Mouse (Mus musculus) liver, embryonic 16.5 days (tissue): ENCODE results near the gene 7420426K07Rik. TPM values are rescaled to one million over a fixed set of nuclear protein-coding genes. Genes with fewer than 3 reads are reported as not detected.

Source experiments
- ATAC-seq: fragments of 200-750 bp; cut with Nextera tagmentation; 2 replicates; pipeline ENCODE4 v1.8.0; 2017; ENCODE audit warnings: low read depth, mild to moderate bottlenecking, moderate number of reproducible peaks, moderate library complexity
- H3K27ac ChIP-seq: fragments of 300-500 bp; sonication (generic); 2 replicates; pipeline ENCODE4 v1.5.1; 2014; ENCODE audit warnings: mild to moderate bottlenecking, low read length
- H3K27me3 ChIP-seq: fragments of 300-500 bp; sonication (generic); 2 replicates; pipeline ENCODE4 v1.6.1; 2014; ENCODE audit warnings: low read depth, low read length, mixed read lengths; ENCODE audit not compliant: control insufficient read depth, insufficient read depth
- H3K36me3 ChIP-seq: fragments of 300-500 bp; sonication (generic); 2 replicates; pipeline ENCODE4 v1.6.1; 2014; ENCODE audit warnings: mild to moderate bottlenecking; ENCODE audit not compliant: control insufficient read depth, insufficient read depth
- H3K4me1 ChIP-seq: fragments of 300-500 bp; sonication (generic); 2 replicates; pipeline ENCODE4 v1.6.1; 2014; ENCODE audit warnings: low read depth, low read length, mixed read lengths; ENCODE audit not compliant: control insufficient read depth
- H3K4me2 ChIP-seq: fragments of 300-500 bp; sonication (generic); 2 replicates; pipeline ENCODE4 v1.6.1; 2014; ENCODE audit warnings: low read depth, low read length, mixed read lengths
- H3K4me3 ChIP-seq: fragments of 300-500 bp; sonication (generic); 2 replicates; pipeline ENCODE4 v1.5.1; 2014; ENCODE audit warnings: low read depth, mild to moderate bottlenecking, low read length
- H3K9ac ChIP-seq: fragments of 300-500 bp; sonication (generic); 2 replicates; pipeline ENCODE4 v1.6.1; 2014; ENCODE audit warnings: low read depth, low read length
- H3K9me3 ChIP-seq: fragments of 300-500 bp; sonication (generic); replicated peaks from 2 replicates; pipeline ENCODE4 v1.6.1; 2016; ENCODE audit warnings: low read length; ENCODE audit not compliant: control insufficient read depth
- WGBS: fragments of 180-500 bp; shearing (Covaris S2); extraction: QIAGEN DNeasy Blood & Tissue Kit; methylation state at CpG from one replicate; pipeline ENCODE4 v1.1.7; 2014; ENCODE audit not compliant: insufficient replicate concordance; 5-methylcytosine and 5-hydroxymethylcytosine counted together
- polyA plus RNA-seq: library from polyadenylated mRNA; unstranded; fragments of >200 nt; fragmentation: Nextera tagmentation; extraction: Ambion mirVana; gene quantifications from 2 replicates; pipeline ENCODE4 v1.2.1, GENCODE M21; 2015

7420426K07Rik gene
- polyA plus RNA-seq, result not detected in 2 replicates

DNA sequence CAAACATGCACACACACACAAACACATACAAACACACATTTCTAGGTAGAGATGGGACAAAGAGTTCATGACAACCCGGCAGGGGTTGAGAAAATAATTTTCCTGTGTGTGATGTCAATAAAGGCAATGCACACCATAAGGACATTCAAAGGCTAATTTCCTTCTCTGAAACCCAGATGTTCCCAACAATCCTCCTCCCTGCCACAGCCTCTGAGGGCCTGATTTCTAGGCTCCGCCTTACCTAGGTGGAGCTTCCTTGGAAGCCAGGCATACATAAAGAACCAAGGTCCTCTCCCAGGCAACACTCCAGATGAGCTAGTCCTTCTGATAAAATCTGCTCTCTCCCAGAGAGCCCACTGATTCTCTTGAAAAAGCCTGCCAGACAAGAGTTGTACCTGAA is at the start of gene 7420426K07Rik:
7420426K07Rik (plus strand) TSS at position 301 of the 400 bp plus-strand sequence.
- H3K36me3 ChIP-seq, result no peaks in the 10 kb centered on the region
- H3K4me2 ChIP-seq, result no peak within 1 kb of the TSS
- no peak within 1 kb of the TSS for H3K4me3 ChIP-seq
- no peaks in the 10 kb centered on the region for H3K4me1 ChIP-seq
- no peak within 1 kb of the TSS for H3K27ac ChIP-seq
- no peaks in the 10 kb centered on the region for H3K27me3 ChIP-seq
- H3K9ac ChIP-seq, result no peak within 1 kb of the TSS
- WGBS, result 59% methylated on average over 2 of the region's 2 CpGs
- no peak for ATAC-seq
- H3K9me3 ChIP-seq, result no peaks in the 10 kb centered on the region

DNA sequence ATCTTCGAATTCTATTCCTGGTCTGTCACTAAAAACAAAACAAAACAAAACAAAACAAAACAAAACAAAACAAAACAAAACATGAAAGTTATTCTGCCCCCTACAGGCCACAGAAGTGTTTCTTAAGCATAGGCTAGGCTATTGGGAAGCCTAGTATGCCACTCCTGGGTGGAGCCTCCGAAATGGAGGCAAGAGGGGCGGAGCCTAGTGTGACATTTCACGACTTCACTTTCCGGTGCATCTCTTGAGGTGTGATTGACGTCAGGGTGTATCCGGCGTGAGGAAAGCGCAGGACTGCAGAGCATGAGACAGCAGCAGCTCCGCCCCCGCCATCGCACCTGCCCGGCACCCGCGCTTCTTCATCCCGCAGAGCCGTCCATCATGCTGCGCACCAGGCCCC is 46.7 kb upstream of the 7420426K07Rik start, which contains the start of gene Prr23a2:
Prr23a2 (plus strand) TSS at position 285 of the 400 bp plus-strand sequence.
- 68% methylated on average over 18 of the region's 18 CpGs for WGBS
- Histone ChIP-seq H3K4me3 (no peak within 1 kb of the TSS), H3K9me3 (no peaks in the 10 kb centered on the region; the same call in 1 of the 2 replicates), H3K4me1 (no peaks in the 10 kb centered on the region), H3K27ac (no peak within 1 kb of the TSS), H3K27me3 (no peaks in the 10 kb centered on the region), H3K9ac (no peak within 1 kb of the TSS), H3K4me2 (no peak within 1 kb of the TSS), H3K36me3 (no peaks in the 10 kb centered on the region)
- ATAC-seq, result no peak

DNA sequence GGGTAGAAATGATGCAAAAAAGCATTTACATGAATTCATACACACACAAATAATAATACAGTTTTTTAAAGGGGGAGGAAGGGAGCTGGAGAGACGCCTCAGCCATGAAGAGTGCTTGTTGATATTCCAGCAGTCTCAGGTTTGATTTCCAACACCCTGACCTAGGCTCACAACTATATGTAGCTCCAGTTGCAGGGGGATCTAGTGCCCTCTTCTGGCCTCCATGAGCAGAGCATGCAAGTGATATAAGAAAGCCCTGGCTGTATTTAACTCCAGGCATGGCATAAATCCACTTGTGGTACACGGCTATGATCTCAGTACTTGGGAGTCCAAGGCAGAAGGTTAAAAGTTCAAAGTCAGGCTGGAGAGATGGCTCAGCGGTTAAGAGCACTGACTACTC is 39.5 kb upstream of the 7420426K07Rik start:
- no peaks in the 10 kb centered on the region; the same call in 1 of the 2 replicates for H3K9me3 ChIP-seq
- ATAC-seq, result no peak
- H3K9ac ChIP-seq, result no peak overlapping the region
- 43% methylated on average over 3 of the region's 3 CpGs for WGBS
- no peaks in the 10 kb centered on the region for H3K36me3 ChIP-seq
- no peak overlapping the region for H3K4me2 ChIP-seq
- no peak overlapping the region for H3K27ac ChIP-seq
- no peaks in the 10 kb centered on the region for H3K4me1 ChIP-seq
- H3K27me3 ChIP-seq, result no peaks in the 10 kb centered on the region
- no peak overlapping the region for H3K4me3 ChIP-seq

DNA sequence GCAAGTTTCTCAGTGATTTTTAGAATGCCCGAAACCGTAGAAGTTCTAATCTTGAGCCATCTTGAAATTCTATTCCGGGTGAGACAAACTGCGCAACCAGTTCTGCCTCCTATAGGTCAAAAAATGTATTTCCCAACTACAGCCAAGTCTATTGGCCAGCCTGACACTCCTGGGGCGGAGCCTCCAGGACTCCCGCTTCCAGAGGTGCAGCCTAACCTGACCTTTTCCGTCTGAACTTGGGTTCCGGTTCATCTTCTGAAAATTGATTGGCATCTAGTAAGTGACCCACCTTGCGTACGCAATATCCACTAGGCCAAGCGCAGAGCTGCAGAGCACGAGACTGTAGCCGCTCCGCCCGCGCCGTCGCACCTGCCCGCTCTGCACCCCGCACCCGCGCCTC is 38.3 kb upstream of the 7420426K07Rik start, which contains the start of gene Prr23a3:
Prr23a3 (plus strand) TSS at position 197 of the 400 bp plus-strand sequence.
- 40% methylated on average over 22 of the region's 22 CpGs for WGBS
- no peak within 1 kb of the TSS for H3K4me2 ChIP-seq
- no peak for ATAC-seq

DNA sequence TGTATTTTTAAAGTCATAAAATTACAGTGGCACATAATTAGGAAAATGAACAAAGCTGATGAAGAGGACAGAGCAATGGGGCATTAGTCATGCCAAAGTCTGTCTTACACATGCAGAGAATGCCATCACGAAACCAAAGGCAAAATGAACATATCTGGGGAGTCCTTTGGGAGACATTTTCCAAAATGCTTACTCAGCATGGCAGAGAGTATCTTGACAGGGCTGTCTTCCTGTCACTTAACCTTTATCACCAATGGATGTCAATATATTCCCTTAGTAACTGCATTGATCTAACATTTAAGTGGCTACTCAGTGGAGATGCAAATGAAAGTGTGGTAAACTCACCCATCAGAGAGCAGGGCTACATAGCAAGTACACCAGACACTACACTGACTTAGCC is 1.4 kb upstream of the 7420426K07Rik start:
- H3K27ac ChIP-seq, result no peak overlapping the region
- no peaks in the 10 kb centered on the region for H3K4me1 ChIP-seq
- H3K27me3 ChIP-seq, result no peaks in the 10 kb centered on the region
- H3K9me3 ChIP-seq, result peaks cover 1% of the 10 kb centered on the region
- no peak overlapping the region for H3K4me2 ChIP-seq
- no peak overlapping the region for H3K4me3 ChIP-seq
- ATAC-seq, result no peak
- no peak overlapping the region for H3K9ac ChIP-seq
- WGBS, result 44% methylated on average over 1 of the region's 1 CpGs
- no peaks in the 10 kb centered on the region for H3K36me3 ChIP-seq

More for the DNA sequence above, 38.3 kb upstream of the 7420426K07Rik start, which contains the start of gene Prr23a3:
- H3K9me3 ChIP-seq, result no peaks in the 10 kb centered on the region; the same call in 1 of the 2 replicates
- H3K4me1 ChIP-seq, result no peaks in the 10 kb centered on the region
- no peak within 1 kb of the TSS for H3K27ac ChIP-seq
- no peak within 1 kb of the TSS for H3K9ac ChIP-seq
- H3K4me3 ChIP-seq, result no peak within 1 kb of the TSS
- no peaks in the 10 kb centered on the region for H3K36me3 ChIP-seq
- no peaks in the 10 kb centered on the region for H3K27me3 ChIP-seq

DNA sequence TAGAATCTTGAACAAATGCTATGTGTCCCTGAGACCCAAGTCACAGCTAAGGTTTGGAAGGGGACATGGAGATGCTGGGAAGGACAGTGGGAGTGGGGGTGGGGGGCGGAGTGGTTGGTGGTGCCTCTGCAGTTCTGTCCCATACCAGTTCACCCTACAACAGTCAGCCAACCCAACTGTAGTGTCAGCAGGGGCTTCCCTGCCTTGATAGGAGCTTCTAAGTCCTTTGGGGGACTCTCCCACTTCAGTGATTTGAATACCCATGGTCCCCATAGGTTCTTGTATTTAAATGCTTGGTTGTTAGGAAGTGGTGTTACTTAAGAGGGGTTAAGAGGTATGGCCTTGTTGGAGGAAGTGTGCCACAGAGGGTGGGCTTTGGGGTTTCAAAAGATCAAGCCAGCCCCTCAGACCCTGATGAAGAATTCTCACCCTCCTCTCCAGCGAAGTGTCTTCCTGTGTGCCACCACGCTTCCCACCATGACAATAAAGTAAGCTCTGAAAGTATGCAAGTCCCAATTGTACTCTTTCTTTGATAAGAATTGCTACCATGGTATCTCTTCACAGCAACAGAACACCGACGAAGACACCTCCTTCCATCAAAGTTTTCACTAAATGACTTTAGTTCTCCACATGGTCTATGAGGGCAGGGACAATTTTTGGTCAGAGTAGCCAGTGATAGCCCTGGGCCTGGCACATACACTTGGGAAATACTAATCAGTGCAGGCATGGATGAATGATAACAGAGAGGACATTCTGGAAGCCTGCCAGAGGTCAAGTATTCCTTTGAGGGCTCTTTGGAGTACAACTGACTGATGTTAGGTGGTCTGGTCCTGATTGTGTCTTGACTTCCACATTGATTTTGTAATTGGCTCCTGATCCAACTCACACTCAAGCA is 18.0 kb downstream of the 7420426K07Rik start:
- 65% methylated on average over 5 of the region's 5 CpGs for WGBS
- Histone ChIP-seq H3K27me3 (no peaks in the 10 kb centered on the region), H3K27ac (no peak overlapping the region), H3K4me2 (no peak overlapping the region), H3K9ac (no peak overlapping the region), H3K9me3 (no peaks in the 10 kb centered on the region), H3K4me3 (no peak overlapping the region), H3K4me1 (no peaks in the 10 kb centered on the region), H3K36me3 (no peaks in the 10 kb centered on the region)
- ATAC-seq, result no peak

DNA sequence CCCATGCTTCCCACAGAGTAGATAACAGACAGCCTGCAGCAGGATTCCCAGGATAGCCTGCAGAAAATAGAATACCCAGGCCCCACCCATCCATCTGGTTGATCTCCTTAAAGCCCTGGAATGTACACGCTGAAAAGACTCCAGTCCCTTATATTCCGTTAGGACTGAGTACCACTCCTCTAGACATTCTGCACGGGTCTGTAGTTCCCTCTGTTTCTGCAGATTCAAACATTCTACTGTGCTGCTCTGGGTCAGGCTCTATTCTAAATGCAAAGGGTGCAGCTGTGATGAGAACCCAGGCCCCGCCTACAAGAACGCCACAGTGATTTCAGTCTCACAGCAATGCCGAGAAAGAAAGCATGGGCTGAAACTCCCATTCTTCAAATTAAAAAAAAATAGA is 20.2 kb downstream of the 7420426K07Rik start:
- Histone ChIP-seq H3K9me3 (no peaks in the 10 kb centered on the region), H3K4me2 (no peak overlapping the region), H3K9ac (no peak overlapping the region), H3K27me3 (no peaks in the 10 kb centered on the region), H3K27ac (no peak overlapping the region), H3K4me1 (no peaks in the 10 kb centered on the region), H3K36me3 (no peaks in the 10 kb centered on the region), H3K4me3 (no peak overlapping the region)
- WGBS, result 35% methylated on average over 6 of the region's 6 CpGs
- no peak for ATAC-seq

DNA sequence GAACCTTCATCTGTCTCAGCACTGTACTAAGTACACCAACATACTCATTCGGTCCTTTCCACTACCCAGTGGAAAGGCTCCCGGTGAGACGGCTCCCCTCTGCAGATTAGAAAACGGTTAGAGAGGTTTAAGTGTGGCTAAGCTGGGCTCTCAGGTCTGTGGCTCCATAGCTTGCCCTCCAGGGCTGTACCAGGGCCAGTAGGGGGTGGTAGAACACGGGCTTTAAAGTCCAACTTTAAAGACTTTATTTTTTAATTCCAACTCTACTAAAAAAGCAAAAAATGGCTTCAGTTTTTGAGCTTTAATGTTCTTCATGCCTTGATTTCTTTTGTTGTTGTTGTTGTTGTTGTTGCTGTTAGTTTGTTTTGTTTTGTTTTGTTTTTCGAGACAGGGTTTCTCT is 21.3 kb downstream of the 7420426K07Rik start:
- H3K4me2 ChIP-seq, result no peak overlapping the region
- H3K4me3 ChIP-seq, result no peak overlapping the region
- 39% methylated on average over 6 of the region's 6 CpGs for WGBS
- ATAC-seq, result no peak
- no peaks in the 10 kb centered on the region for H3K36me3 ChIP-seq
- H3K9ac ChIP-seq, result no peak overlapping the region
- H3K27me3 ChIP-seq, result no peaks in the 10 kb centered on the region
- no peak overlapping the region for H3K27ac ChIP-seq
- H3K9me3 ChIP-seq, result no peaks in the 10 kb centered on the region
- H3K4me1 ChIP-seq, result no peaks in the 10 kb centered on the region

DNA sequence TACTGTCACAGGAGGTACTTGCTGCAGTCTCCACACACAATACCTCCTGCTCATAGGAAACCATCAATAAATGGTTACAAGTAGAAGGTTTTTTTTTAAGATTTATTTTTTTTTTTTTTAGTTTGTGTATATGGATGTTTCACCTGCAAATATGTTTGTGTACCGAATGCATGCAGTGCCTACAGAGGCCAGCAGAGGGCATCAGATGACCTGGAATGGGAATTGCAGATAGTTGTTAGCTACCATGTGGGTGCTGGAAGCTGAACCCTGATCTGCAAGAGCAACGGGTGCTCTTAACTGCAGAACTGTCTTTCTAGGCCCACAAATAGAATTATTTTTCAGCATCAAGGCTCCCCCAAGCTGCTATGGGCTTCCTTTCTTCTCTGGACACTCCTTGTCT is 26.6 kb downstream of the 7420426K07Rik start:
- Histone ChIP-seq H3K9me3 (no peaks in the 10 kb centered on the region), H3K9ac (no peak overlapping the region), H3K4me1 (no peaks in the 10 kb centered on the region), H3K36me3 (no peaks in the 10 kb centered on the region), H3K4me3 (no peak overlapping the region), H3K27me3 (no peaks in the 10 kb centered on the region), H3K27ac (no peak overlapping the region), H3K4me2 (no peak overlapping the region)
- no peak for ATAC-seq
- 72% methylated on average over 2 of the region's 2 CpGs for WGBS
